ENCODE assay signal across 8 mouse cellular contexts in the genomic region with DNA sequence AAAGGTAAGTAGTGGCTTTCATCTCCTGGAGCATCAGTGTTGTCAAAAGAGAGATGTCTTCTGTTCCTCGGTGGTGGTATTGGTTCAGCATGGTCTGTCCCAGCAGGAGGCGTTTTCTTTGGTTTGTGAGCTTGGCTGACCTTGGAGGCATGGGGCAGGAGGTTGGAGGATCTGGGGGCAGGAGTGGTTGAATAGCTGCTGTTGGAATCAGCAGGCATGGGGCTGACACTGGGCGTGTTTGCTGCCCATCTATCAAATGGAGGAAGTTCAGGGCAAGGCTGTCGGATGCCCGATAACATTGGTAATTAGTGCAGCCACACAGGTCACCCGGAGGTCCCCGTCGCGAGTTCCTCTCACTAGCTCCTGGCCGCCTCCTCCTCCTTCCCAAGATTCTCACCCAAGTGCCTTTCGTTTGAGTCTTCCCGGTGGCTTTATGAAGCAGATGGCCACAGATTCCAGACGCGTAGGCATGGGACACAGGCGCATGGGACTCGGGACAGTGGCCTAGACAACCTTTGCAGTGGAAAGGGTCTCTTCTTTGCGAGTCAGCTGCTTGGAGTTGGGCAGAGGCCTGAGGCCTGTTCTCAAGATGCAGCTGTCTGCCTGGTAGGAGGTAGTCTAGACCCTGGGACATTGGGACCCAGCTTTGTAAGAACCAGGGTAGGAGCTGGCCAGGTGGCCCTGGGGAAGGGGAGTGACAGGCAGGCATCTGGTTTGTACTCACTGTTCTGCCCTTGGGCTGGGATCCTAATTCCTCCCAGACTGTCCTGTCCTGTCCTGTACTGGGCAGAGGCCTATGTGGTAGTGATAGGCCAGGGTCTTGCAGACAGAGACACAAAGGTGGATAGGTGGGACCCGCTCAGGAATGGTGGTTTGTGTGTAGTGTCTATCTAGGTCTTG. TPM values are rescaled to one million over a fixed set of nuclear protein-coding genes. Genes with fewer than 3 reads are reported as not detected.
DNase-seq lines count a peak whose midpoint lies in the region; ATAC-seq and TF ChIP-seq lines count a peak whose summit lies in the region.

No protein-coding gene starts in this region.

- no peaks in the 10 kb centered on the region for H3K9me3 ChIP-seq in forebrain, embryonic 10.5 days
- H3K9me3 ChIP-seq in intestine, embryonic 14.5 days (ENCODE audit: control insufficient read depth, low read length): no peaks in the 10 kb centered on the region
- H3K9me3 ChIP-seq in lung, embryonic 16.5 days (ENCODE audit: control insufficient read depth, low read length): no peaks in the 10 kb centered on the region

- no peak overlapping the region for H3K27ac ChIP-seq in cortical plate, adult 2 months (ENCODE audit: insufficient read depth, low read length)
- H3K27ac ChIP-seq in forebrain, embryonic 10.5 days: no peak overlapping the region
- no peak overlapping the region for H3K27ac ChIP-seq in intestine, embryonic 14.5 days (ENCODE audit: low read depth)
- H3K27ac ChIP-seq in lung, embryonic 16.5 days (ENCODE audit: low read length): no peak overlapping the region

- H3K4me1 ChIP-seq in cortical plate, adult 2 months (ENCODE audit: control insufficient read depth, insufficient read depth, low read length): peaks cover 14% of the 10 kb centered on the region
- peaks cover 86% of the 10 kb centered on the region for H3K4me1 ChIP-seq in forebrain, embryonic 10.5 days
- H3K4me1 ChIP-seq in intestine, embryonic 14.5 days (replicated peaks; ENCODE audit: control insufficient read depth, insufficient read depth, low read length): peaks cover 76% of the 10 kb centered on the region
- H3K4me1 ChIP-seq in lung, embryonic 16.5 days (replicated peaks; ENCODE audit: control insufficient read depth, insufficient read depth, low read length): peaks cover 71% of the 10 kb centered on the region

- H3K4me3 ChIP-seq in cortical plate, adult 2 months (ENCODE audit: insufficient read depth, low read length): peak overlapping the region; percentile 35
- H3K4me3 ChIP-seq in forebrain, embryonic 10.5 days: peak overlapping the region; percentile 69
- H3K4me3 ChIP-seq in intestine, embryonic 14.5 days (ENCODE audit: low read depth, low read length): peak overlapping the region; percentile 59
- H3K4me3 ChIP-seq in lung, embryonic 16.5 days (ENCODE audit: low read length): peak overlapping the region; percentile 68

- peaks cover 82% of the 10 kb centered on the region for H3K27me3 ChIP-seq in forebrain, embryonic 10.5 days (ENCODE audit: poor library complexity, severe bottlenecking)
- H3K27me3 ChIP-seq in intestine, embryonic 14.5 days (replicated peaks; ENCODE audit: control insufficient read depth, insufficient read depth, low read length): no peaks in the 10 kb centered on the region
- peaks cover 12% of the 10 kb centered on the region for H3K27me3 ChIP-seq in lung, embryonic 16.5 days (ENCODE audit: control insufficient read depth, insufficient read depth, low read depth, low read length)

- TF ChIP-seq POLR2A in cortical plate, adult 2 months (IDR thresholded peaks at IDR 0.05; ENCODE audit: extremely low read depth, insufficient read depth, low read length): no peak

- ATAC-seq in intestine, embryonic 14.5 days (replicated peaks; ENCODE audit: low FRiP score, low TSS enrichment, low read depth): no peak
- no peak for ATAC-seq in lung, embryonic 16.5 days (ENCODE audit: low read depth)

- peaks cover 18% of the 10 kb centered on the region for H3K36me3 ChIP-seq in forebrain, embryonic 10.5 days (replicated peaks)
- H3K36me3 ChIP-seq in intestine, embryonic 14.5 days (ENCODE audit: control insufficient read depth, insufficient read depth, low read length): 0 out of 2 replicates have a peak, but pooled peaks cover 7% of the 10 kb centered on the region
- peaks cover 4% of the 10 kb centered on the region for H3K36me3 ChIP-seq in lung, embryonic 16.5 days (ENCODE audit: control insufficient read depth, insufficient read depth, low read length)

- WGBS in forebrain, embryonic 10.5 days: 39% methylated on average over 18 of the region's 18 CpGs
- 30% methylated on average over 18 of the region's 18 CpGs for WGBS in intestine, embryonic 14.5 days
- WGBS in lung, embryonic 16.5 days: 35% methylated on average over 18 of the region's 18 CpGs

- TF ChIP-seq CTCF in cortical plate, adult 2 months (IDR thresholded peaks at IDR 0.05; ENCODE audit: extremely low read depth, insufficient read depth, low read length): no peak

- no peak for DNase-seq in forebrain, embryonic 10.5 days (ENCODE audit: extremely low spot score, low spot score)
- DNase-seq in intestine, embryonic 14.5 days (ENCODE audit: low spot score): no peak
- no peak for DNase-seq in right cerebral cortex, postnatal 4 days
- DNase-seq in cerebellum, adult 11-12 months: no peak
- no peak for DNase-seq in thymus, postnatal 10 days (ENCODE audit: low spot score in 2 of 2)
- no peak for DNase-seq in cerebellum, postnatal 25 days

- peak overlapping the region; percentile 78 for H3K4me2 ChIP-seq in intestine, embryonic 14.5 days (ENCODE audit: low read length)
- peak overlapping the region; percentile 97 for H3K4me2 ChIP-seq in lung, embryonic 16.5 days (ENCODE audit: low read depth, low read length)

- peak overlapping the region; percentile 56; the same call in 1 of the 2 replicates for H3K9ac ChIP-seq in intestine, embryonic 14.5 days (ENCODE audit: low read length)
- peak overlapping the region; percentile 75 for H3K9ac ChIP-seq in lung, embryonic 16.5 days (ENCODE audit: low read length)

RNA-seq across cellular contexts. Expression of gene Gse1, which starts 2.7 kb away (rescaled TPM):
- polyA plus RNA-seq in cortical plate, adult 2 months (2012; rRNA removed): 41.0 and 46.8 TPM in 2 replicates
- polyA plus RNA-seq in forebrain, embryonic 10.5 days (2016; fragmentation: Nextera tagmentation; extraction: Ambion mirVana): 11.1 and 12.0 TPM in 2 replicates
- 13.3 and 16.7 TPM in 2 replicates for polyA plus RNA-seq in intestine, embryonic 14.5 days (2014; fragmentation: Nextera tagmentation; extraction: Ambion mirVana)
- polyA plus RNA-seq in lung, embryonic 16.5 days (2015; fragmentation: Nextera tagmentation; extraction: Ambion mirVana): 10.2 and 10.9 TPM in 2 replicates

RNA-seq across cellular contexts. Expression of gene Fam92b, which starts 53.7 kb away (rescaled TPM):
- polyA plus RNA-seq in cortical plate, adult 2 months (2012; rRNA removed): 0.57 and 0.69 TPM in 2 replicates
- 2.0 TPM in 2 replicates for polyA plus RNA-seq in forebrain, embryonic 10.5 days (2016; fragmentation: Nextera tagmentation; extraction: Ambion mirVana)
- polyA plus RNA-seq in intestine, embryonic 14.5 days (2014; fragmentation: Nextera tagmentation; extraction: Ambion mirVana): 1.5 and 1.6 TPM in 2 replicates
- polyA plus RNA-seq in lung, embryonic 16.5 days (2015; fragmentation: Nextera tagmentation; extraction: Ambion mirVana): 2.7 and 4.0 TPM in 2 replicates
